Mouse (Mus musculus): Measurements from ENCODE around the gene Cbarp.

DNA sequence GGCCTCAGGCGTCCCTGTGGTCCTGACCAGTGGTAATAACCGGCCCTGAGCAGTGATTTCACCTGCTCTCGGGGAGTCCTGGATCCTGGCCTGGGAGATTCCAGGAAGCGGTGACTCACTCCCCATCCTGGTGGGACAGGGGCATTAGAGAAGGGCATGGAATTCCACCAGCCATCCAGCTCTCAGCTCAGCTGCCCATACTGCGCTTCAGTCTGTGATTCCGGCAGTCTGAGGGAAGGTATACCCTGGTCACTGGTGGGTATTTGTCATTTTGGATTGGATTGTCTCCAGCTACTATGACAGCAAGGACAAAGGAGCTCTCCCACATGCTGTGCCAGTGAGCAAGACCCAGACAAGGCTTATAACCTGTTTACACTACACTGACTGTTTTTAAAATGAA, 33.0 kb downstream of the Cbarp start:
- no peak for TF ChIP-seq CTCF (conservative IDR thresholded peaks at IDR 0.05 in 1 of 2, IDR thresholded peaks at IDR 0.05 in 1 of 2; ENCODE audit: low read depth in 2 of 2, low read length in 2 of 2)
- no peak for TF ChIP-seq SIN3A (IDR thresholded peaks at IDR 0.05; ENCODE audit: low read length)
- no peak for TF ChIP-seq IRF4 (IDR thresholded peaks at IDR 0.05; ENCODE audit: low read depth, low read length)
- no peak for TF ChIP-seq POLR2A (IDR thresholded peaks at IDR 0.05; ENCODE audit: low read depth, low read length)
- no peak for TF ChIP-seq ZNF384 (IDR thresholded peaks at IDR 0.05; ENCODE audit: low read depth, low read length)
- no peak for TF ChIP-seq MAX (IDR thresholded peaks at IDR 0.05; ENCODE audit: low read length)
- no peak for TF ChIP-seq BHLHE40 (IDR thresholded peaks at IDR 0.05; ENCODE audit: low read depth, low read length)
- no peak for TF ChIP-seq ETS1 (conservative IDR thresholded peaks at IDR 0.05; ENCODE audit: low read depth, low read length)
- no peak for TF ChIP-seq MXI1 (IDR thresholded peaks at IDR 0.05; ENCODE audit: low read depth, low read length)
- no peak for TF ChIP-seq ZKSCAN1 (IDR thresholded peaks at IDR 0.05; ENCODE audit: borderline replicate concordance, low read depth, low read length)
- TF ChIP-seq HCFC1 (IDR thresholded peaks at IDR 0.05; ENCODE audit: low read depth, low read length), result no peak
- no peak for TF ChIP-seq POLR2AphosphoS2 (IDR thresholded peaks at IDR 0.05; ENCODE audit: low read depth, low read length)
- no peak for TF ChIP-seq NRF1 (IDR thresholded peaks at IDR 0.05; ENCODE audit: low read depth, low read length)
- no peak for TF ChIP-seq UBTF (IDR thresholded peaks at IDR 0.05; ENCODE audit: low read depth, low read length)
